Mouse (Mus musculus) midbrain, embryonic 13.5 days (tissue): ENCODE measurements at regions not wholly inside any gene's neighbourhood (a gene's known extent, or its start where the extent isn't known, plus 50 kb on each side); places are given as distances from the start of the nearest gene placed in this dataset.

Experiments
- ATAC-seq: fragments of 200-750 bp; cut with Nextera tagmentation; 2 replicates; pipeline ENCODE4 v1.8.0; 2017; ENCODE audit warnings: mild to moderate bottlenecking, moderate TSS enrichment, moderate library complexity
- H3K27ac ChIP-seq: fragments of 300-500 bp; sonication (generic); 2 replicates; pipeline ENCODE4 v1.5.1; 2015; ENCODE audit warnings: inconsistent platforms, mild to moderate bottlenecking, moderate library complexity
- H3K27me3 ChIP-seq: fragments of 300-500 bp; sonication (generic); 2 replicates; pipeline ENCODE4 v1.6.1; 2015; ENCODE audit warnings: mild to moderate bottlenecking, inconsistent platforms
- H3K36me3 ChIP-seq: fragments of 300-500 bp; sonication (generic); 2 replicates; pipeline ENCODE4 v1.6.1; 2015; ENCODE audit warnings: mild to moderate bottlenecking, inconsistent platforms
- H3K4me1 ChIP-seq: fragments of 300-500 bp; sonication (generic); replicated peaks from 2 replicates; pipeline ENCODE4 v1.6.1; 2015; ENCODE audit warnings: inconsistent platforms
- H3K4me2 ChIP-seq: fragments of 300-500 bp; sonication (generic); replicated peaks from 2 replicates; pipeline ENCODE4 v1.6.1; 2015; ENCODE audit warnings: moderate library complexity, mild to moderate bottlenecking, inconsistent platforms
- H3K4me3 ChIP-seq: fragments of 300-500 bp; sonication (generic); replicated peaks from 2 replicates; pipeline ENCODE4 v1.5.1; 2015; ENCODE audit warnings: mild to moderate bottlenecking, inconsistent platforms
- H3K9ac ChIP-seq: fragments of 300-500 bp; sonication (generic); replicated peaks from 2 replicates; pipeline ENCODE4 v1.6.1; 2015; ENCODE audit warnings: mild to moderate bottlenecking, inconsistent platforms
- H3K9me3 ChIP-seq: fragments of 300-500 bp; sonication (generic); 2 replicates; pipeline ENCODE4 v1.6.1; 2016; ENCODE audit warnings: mild to moderate bottlenecking, inconsistent platforms
- WGBS: fragments of 180-500 bp; shearing (Covaris S2); methylation state at CpG from one replicate; pipeline ENCODE4 v1.1.7; 2015; 5-methylcytosine and 5-hydroxymethylcytosine counted together

- Histone ChIP-seq H3K36me3 (no peaks in the 10 kb centered on the region), H3K27me3 (no peaks in the 10 kb centered on the region), H3K4me1 (peaks cover 18% of the 10 kb centered on the region), H3K9me3 (no peaks in the 10 kb centered on the region), H3K27ac (no peak overlapping the region), H3K9ac (no peak overlapping the region), H3K4me2 (no peak overlapping the region), H3K4me3 (no peak overlapping the region)
- 49% methylated on average over 7 of the region's 7 CpGs for WGBS
- no peak for ATAC-seq
Measured at GRCm38 (mm10) chr8:112093554-112093953, 78.7 kb upstream of the Gm6793 start.

GRCm38 (mm10) chr8:112092831-112093230 lies 78.0 kb upstream of the Gm6793 start:
- Histone ChIP-seq H3K4me3 (no peak overlapping the region), H3K4me1 (peaks cover 11% of the 10 kb centered on the region), H3K4me2 (no peak overlapping the region), H3K27me3 (no peaks in the 10 kb centered on the region), H3K27ac (no peak overlapping the region), H3K9ac (no peak overlapping the region), H3K9me3 (no peaks in the 10 kb centered on the region), H3K36me3 (no peaks in the 10 kb centered on the region)
- ATAC-seq, result no peak
- 11% methylated on average over 3 of the region's 3 CpGs for WGBS

GRCm38 (mm10) chr8:112078621-112079020 lies 63.8 kb upstream of the Gm6793 start:
- Histone ChIP-seq H3K4me2 (no peak overlapping the region), H3K27me3 (no peaks in the 10 kb centered on the region), H3K27ac (no peak overlapping the region), H3K9ac (no peak overlapping the region), H3K4me1 (no peaks in the 10 kb centered on the region), H3K9me3 (no peaks in the 10 kb centered on the region), H3K4me3 (no peak overlapping the region), H3K36me3 (no peaks in the 10 kb centered on the region)
- WGBS, result 78% methylated on average over 10 of the region's 10 CpGs
- no peak for ATAC-seq

GRCm38 (mm10) chr8:112072205-112072604 lies 57.4 kb upstream of the Gm6793 start:
- no peaks in the 10 kb centered on the region for H3K27me3 ChIP-seq
- no peak for ATAC-seq
- no peak overlapping the region for H3K27ac ChIP-seq
- H3K9ac ChIP-seq, result no peak overlapping the region
- no peak overlapping the region for H3K4me3 ChIP-seq
- H3K9me3 ChIP-seq, result no peaks in the 10 kb centered on the region
- no peaks in the 10 kb centered on the region for H3K4me1 ChIP-seq
- H3K36me3 ChIP-seq, result no peaks in the 10 kb centered on the region
- no peak overlapping the region for H3K4me2 ChIP-seq
- WGBS, result 90% methylated on average over 14 of the region's 14 CpGs

- Histone ChIP-seq H3K9me3 (no peaks in the 10 kb centered on the region), H3K4me1 (no peaks in the 10 kb centered on the region), H3K36me3 (no peaks in the 10 kb centered on the region), H3K27ac (no peak overlapping the region), H3K4me2 (no peak overlapping the region), H3K4me3 (no peak overlapping the region), H3K9ac (no peak overlapping the region), H3K27me3 (no peaks in the 10 kb centered on the region)
- no peak for ATAC-seq
- WGBS, result 86% methylated on average over 8 of the region's 8 CpGs
Measured at GRCm38 (mm10) chr8:112070251-112070650, 55.4 kb upstream of the Gm6793 start.
